Mouse (Mus musculus): ENCODE results near the gene Ap1g1. TPM values are rescaled to one million over a fixed set of nuclear protein-coding genes. Genes with fewer than 3 reads are reported as not detected.

The Ap1g1 gene
- polyA plus RNA-seq, 1 experiment, result 16.5 TPM

DNA sequence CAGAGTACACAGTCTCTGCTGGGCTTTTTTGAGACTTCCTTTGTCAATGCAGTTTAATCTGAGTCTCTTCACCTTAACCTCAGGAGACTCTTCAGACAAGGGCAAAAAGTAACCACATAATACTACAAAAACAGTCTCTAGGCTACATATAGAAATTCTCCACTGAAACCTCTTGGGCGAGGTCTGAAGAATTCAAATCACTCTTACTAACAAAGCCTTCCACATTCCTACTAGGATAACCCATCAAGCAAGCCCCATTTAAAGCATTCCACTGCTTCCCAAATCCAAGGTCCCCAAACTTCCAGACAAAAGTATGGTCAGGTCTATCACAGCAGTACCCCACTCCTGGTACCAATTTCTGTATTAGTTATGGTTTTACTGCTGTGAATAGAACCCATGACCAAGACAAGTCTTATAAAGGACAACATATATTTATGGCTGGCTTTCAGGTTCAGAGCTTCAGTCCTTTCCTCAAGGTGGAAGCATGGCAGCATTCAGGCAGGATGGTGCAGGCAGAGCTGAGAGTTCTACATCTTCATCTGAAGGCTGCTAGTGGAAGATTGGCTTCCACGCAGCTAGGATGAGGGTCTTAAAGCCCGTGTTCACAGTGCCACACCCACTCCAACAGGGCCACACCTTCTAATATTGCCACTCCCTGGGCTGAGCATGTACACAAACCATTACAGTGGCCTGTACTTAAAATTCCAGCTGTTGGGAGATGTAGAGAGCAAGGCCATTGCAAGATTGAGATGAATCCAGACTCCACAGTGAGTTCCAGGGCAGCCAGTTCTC lies 112.6 kb downstream of the Ap1g1 start:
- H3K27me3 ChIP-seq (ENCODE audit: control insufficient read depth, insufficient read depth, low read length), result no peaks in the 10 kb centered on the region
- no peak for TF ChIP-seq CTCF (IDR thresholded peaks at IDR 0.05; ENCODE audit: extremely low read depth, insufficient read depth, insufficient read length, insufficient replicate concordance)
- no peak for TF ChIP-seq POLR2A (IDR thresholded peaks at IDR 0.05; ENCODE audit: low read depth, low read length)
- H3K36me3 ChIP-seq (ENCODE audit: control insufficient read depth, insufficient read depth, low read length), result peaks cover 1% of the 10 kb centered on the region; the same call in 1 of the 2 replicates
- H3K27ac ChIP-seq (ENCODE audit: insufficient read depth, low read length), result no peak overlapping the region
- DNase-seq (ENCODE audit: low read depth in 1 of 2, low spot score in 2 of 2), result no peak
- 94% methylated on average over 3 of the region's 3 CpGs for WGBS
- no peak overlapping the region for H3K4me3 ChIP-seq (ENCODE audit: extremely low read depth, insufficient read depth, insufficient read length)
- H3K4me1 ChIP-seq (ENCODE audit: control insufficient read depth, insufficient read depth, insufficient read length), result no peaks in the 10 kb centered on the region

DNA sequence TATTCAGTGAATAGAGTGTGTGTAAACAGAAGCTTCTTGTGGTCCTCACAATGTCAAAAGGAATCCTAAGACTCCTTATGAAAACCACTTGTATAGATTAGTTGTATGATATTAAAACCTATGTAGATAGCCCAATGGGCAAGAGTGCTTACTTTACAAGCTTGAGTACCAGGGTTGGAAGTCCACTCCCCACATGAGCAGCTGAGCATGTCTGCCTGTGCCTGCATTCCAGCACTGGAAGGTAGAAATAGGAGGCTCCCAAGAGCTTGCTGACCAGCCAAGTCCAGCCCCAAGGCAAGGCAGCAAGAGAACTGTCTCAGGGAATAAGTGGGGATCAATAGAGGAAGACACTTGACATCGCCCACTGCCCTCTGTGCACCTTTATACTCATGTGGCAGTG lies 116.3 kb downstream of the Ap1g1 start:
- WGBS, result 100% methylated on average over 1 of the region's 1 CpGs

DNA sequence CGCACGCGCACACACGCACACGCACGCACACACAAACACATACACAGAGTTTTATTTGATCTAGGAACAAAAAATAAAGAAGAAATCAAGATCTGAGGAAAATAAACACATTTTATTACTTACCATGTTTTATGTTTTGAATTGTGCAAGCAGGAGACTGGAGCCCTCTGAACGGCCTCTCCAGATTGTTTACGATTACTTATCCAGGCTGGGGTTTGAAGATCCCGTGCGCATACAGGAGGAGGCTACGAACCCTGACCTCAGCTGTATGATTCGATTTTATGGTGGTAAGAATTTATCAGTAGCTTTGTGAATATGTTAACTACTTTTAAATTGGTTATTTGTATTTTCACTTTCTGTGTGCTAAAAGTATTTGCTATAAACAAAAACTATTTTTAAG lies 117.0 kb downstream of the Ap1g1 start:
- Histone ChIP-seq H3K36me3 (ENCODE audit: control insufficient read depth, insufficient read depth, low read length) (no peaks in the 10 kb centered on the region; the same call in 1 of the 2 replicates), H3K27me3 (ENCODE audit: control insufficient read depth, insufficient read depth, low read length) (no peaks in the 10 kb centered on the region), H3K4me1 (ENCODE audit: control insufficient read depth, insufficient read depth, insufficient read length) (no peaks in the 10 kb centered on the region), H3K4me3 (ENCODE audit: extremely low read depth, insufficient read depth, insufficient read length) (no peak overlapping the region), H3K27ac (ENCODE audit: insufficient read depth, low read length) (no peak overlapping the region)
- WGBS, result 97% methylated on average over 12 of the region's 12 CpGs
- no peak for DNase-seq (ENCODE audit: low read depth in 1 of 2, low spot score in 2 of 2)
- TF ChIP-seq CTCF (IDR thresholded peaks at IDR 0.05; ENCODE audit: extremely low read depth, insufficient read depth, insufficient read length, insufficient replicate concordance) (no peak), POLR2A (IDR thresholded peaks at IDR 0.05; ENCODE audit: low read depth, low read length) (no peak)

More for the DNA sequence above, 116.3 kb downstream of the Ap1g1 start:
- no peak overlapping the region for H3K4me3 ChIP-seq (ENCODE audit: extremely low read depth, insufficient read depth, insufficient read length)
- no peak for DNase-seq (ENCODE audit: low read depth in 1 of 2, low spot score in 2 of 2)
- H3K36me3 ChIP-seq (ENCODE audit: control insufficient read depth, insufficient read depth, low read length), result no peaks in the 10 kb centered on the region; the same call in 1 of the 2 replicates
- no peaks in the 10 kb centered on the region for H3K27me3 ChIP-seq (ENCODE audit: control insufficient read depth, insufficient read depth, low read length)
- no peak overlapping the region for H3K27ac ChIP-seq (ENCODE audit: insufficient read depth, low read length)
- TF ChIP-seq POLR2A (IDR thresholded peaks at IDR 0.05; ENCODE audit: low read depth, low read length) (no peak), CTCF (IDR thresholded peaks at IDR 0.05; ENCODE audit: extremely low read depth, insufficient read depth, insufficient read length, insufficient replicate concordance) (no peak)
- no peaks in the 10 kb centered on the region for H3K4me1 ChIP-seq (ENCODE audit: control insufficient read depth, insufficient read depth, insufficient read length)

DNA sequence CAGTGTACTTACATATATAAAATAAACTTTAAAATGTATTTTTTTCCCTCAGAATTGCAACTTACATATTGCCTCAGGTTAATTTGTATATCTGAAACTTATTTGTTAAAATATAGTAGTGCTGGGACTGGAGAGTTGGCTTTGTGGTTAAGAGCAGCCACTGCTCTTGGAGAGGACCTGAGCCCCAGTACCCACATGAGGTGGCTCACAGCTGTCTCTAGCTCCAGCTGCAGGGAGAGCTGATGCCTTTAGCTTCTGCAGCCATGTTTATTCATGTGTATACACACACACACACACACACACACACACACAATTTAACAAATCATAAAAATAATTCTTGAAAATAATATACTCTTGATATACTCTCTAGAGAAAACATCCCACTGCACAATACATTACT lies 124.0 kb downstream of the Ap1g1 start:
- Histone ChIP-seq H3K4me1 (ENCODE audit: control insufficient read depth, insufficient read depth, insufficient read length) (no peaks in the 10 kb centered on the region), H3K36me3 (ENCODE audit: control insufficient read depth, insufficient read depth, low read length) (no peaks in the 10 kb centered on the region), H3K27me3 (ENCODE audit: control insufficient read depth, insufficient read depth, low read length) (no peaks in the 10 kb centered on the region), H3K27ac (ENCODE audit: insufficient read depth, low read length) (no peak overlapping the region), H3K4me3 (ENCODE audit: extremely low read depth, insufficient read depth, insufficient read length) (no peak overlapping the region)
- TF ChIP-seq POLR2A (IDR thresholded peaks at IDR 0.05; ENCODE audit: low read depth, low read length) (no peak), CTCF (IDR thresholded peaks at IDR 0.05; ENCODE audit: extremely low read depth, insufficient read depth, insufficient read length, insufficient replicate concordance) (no peak)
- no peak for DNase-seq (ENCODE audit: low read depth in 1 of 2, low spot score in 2 of 2)

DNA sequence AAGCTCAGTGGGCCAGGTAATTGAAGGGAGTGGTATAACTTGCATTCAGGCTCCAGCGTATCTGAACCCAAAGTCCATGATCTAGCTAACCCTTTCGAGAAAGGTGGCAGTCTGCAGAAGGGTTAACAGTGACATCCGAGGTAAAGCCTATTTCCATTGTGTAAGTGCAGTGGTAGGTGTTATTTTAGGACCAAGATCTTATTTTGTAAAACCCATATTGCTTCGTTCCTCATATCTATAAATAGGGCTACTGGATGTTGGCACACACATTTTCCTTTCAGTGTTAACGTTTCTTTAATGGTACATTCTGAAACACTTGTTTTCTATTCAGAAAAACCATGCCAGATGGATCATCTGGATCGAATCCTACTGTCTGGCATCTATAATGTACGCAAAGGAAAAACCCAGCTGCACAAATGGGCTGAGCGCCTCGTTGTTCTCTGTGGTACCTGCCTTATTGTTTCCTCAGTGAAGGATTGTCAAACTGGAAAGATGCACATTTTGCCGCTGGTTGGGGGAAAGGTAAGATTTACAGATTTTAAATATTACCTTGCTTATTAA lies 125.6 kb downstream of the Ap1g1 start:
- Histone ChIP-seq H3K4me1 (ENCODE audit: control insufficient read depth, insufficient read depth, insufficient read length) (no peaks in the 10 kb centered on the region), H3K27me3 (ENCODE audit: control insufficient read depth, insufficient read depth, low read length) (no peaks in the 10 kb centered on the region), H3K27ac (ENCODE audit: insufficient read depth, low read length) (no peak overlapping the region), H3K36me3 (ENCODE audit: control insufficient read depth, insufficient read depth, low read length) (no peaks in the 10 kb centered on the region; the same call in 1 of the 2 replicates), H3K4me3 (ENCODE audit: extremely low read depth, insufficient read depth, insufficient read length) (no peak overlapping the region)
- no peak for DNase-seq (ENCODE audit: low read depth in 1 of 2, low spot score in 2 of 2)
- no peak for TF ChIP-seq POLR2A (IDR thresholded peaks at IDR 0.05; ENCODE audit: low read depth, low read length)
- TF ChIP-seq CTCF (IDR thresholded peaks at IDR 0.05; ENCODE audit: extremely low read depth, insufficient read depth, insufficient read length, insufficient replicate concordance), result no peak
- WGBS, result 51% methylated on average over 10 of the region's 10 CpGs

DNA sequence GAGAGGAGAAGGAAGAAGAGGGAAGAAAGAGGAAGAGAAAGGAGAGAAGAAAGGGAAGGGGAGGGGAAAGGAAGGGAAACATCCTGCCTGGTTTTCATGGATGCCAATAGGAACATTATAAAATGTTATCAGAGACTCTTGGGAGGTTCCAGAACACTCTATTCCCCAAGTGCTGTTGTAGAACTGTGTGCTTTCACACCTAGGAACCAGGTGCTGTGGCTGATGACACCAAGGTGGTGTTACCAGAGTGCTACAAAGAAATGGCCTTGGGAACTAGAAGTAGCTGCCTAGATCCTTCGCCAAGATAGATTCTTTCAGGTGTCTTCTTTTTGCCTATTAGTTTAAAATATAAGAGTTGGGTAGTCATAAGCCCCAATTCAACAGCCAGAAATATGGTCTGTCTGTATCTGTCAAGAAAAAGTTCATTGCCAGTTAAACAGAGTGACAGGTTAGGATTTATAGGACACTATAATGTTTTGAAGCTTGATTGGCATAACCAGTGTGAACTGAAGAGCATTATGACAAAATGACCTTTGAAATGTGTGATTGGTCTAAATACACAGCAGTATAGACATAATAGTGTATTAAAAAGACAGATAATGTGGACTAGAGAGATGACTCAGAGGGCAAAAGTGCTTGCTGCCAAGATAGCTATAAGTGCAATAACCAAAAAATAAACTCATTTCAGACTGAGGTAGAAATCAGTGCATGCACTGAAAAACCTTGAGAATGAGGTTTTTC lies 126.7 kb downstream of the Ap1g1 start:
- Histone ChIP-seq H3K4me3 (ENCODE audit: extremely low read depth, insufficient read depth, insufficient read length) (no peak overlapping the region), H3K36me3 (ENCODE audit: control insufficient read depth, insufficient read depth, low read length) (peaks cover 2% of the 10 kb centered on the region; the same call in 1 of the 2 replicates), H3K27me3 (ENCODE audit: control insufficient read depth, insufficient read depth, low read length) (no peaks in the 10 kb centered on the region), H3K4me1 (ENCODE audit: control insufficient read depth, insufficient read depth, insufficient read length) (peaks cover 2% of the 10 kb centered on the region; the same call in 1 of the 2 replicates), H3K27ac (ENCODE audit: insufficient read depth, low read length) (no peak overlapping the region)
- TF ChIP-seq CTCF (IDR thresholded peaks at IDR 0.05; ENCODE audit: extremely low read depth, insufficient read depth, insufficient read length, insufficient replicate concordance), result no peak
- no peak for TF ChIP-seq POLR2A (IDR thresholded peaks at IDR 0.05; ENCODE audit: low read depth, low read length)
- no peak for DNase-seq (ENCODE audit: low read depth in 1 of 2, low spot score in 2 of 2)
- 100% methylated on average over 1 of the region's 1 CpGs for WGBS
